Mouse (Mus musculus) embryo, embryonic 11 days (tissue): Measurements from ENCODE around the gene Tiparp.

ENCODE experiments used
- DNase-seq: peaks from one replicate; pipeline ENCODE4 v3.0.0-alpha.2; 2015

The Tiparp gene

GRCm38 (mm10) chr3:65529471-65530215 lies 1.4 kb downstream of the Tiparp start:
- DNase-seq = peak; percentile 63

DNA sequence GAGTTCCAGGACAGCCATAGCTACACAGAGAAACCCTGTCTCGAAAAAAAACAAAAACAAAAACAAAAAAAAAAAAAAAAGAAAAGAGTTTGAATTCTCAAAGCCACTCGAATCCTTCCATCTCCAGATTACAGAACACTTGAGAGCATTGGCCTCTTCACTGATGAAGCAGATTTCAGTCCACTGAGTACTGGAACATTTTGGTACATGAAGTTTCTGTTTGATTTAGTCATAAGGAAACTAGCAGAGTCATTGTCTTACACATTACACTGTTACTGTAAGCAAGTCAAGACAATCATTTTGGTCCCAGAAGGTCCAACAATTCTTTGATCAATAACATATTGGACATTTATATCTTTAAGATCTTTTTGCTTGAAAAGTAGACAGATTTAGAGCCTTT lies 4.8 kb downstream of the Tiparp start:
- no peak for DNase-seq

DNA sequence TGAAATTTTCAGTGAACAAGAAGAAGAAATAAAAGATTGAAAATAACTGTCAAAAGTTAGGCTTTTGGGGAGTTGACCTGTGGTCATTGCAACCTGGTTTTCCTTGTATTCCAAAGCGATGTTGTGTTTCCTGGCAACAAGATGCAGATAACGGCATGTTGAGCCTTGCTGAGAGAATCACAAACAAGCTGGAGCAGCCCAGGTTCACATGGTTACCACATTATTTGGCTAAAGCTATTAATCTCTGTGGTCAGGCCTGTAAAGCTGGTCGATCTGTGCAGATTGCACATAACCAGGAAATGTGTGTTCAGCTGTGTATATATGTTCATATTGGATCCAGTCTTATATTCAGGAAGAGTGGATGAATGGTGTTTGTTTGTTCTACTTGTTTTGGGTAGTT lies 5.4 kb downstream of the Tiparp start:
- peak; percentile 20 for DNase-seq

- DNase-seq = no peak
Observed at GRCm38 (mm10) chr3:65534488-65534887, 6.3 kb downstream of the Tiparp start.

GRCm38 (mm10) chr3:65535087-65535761 lies 7.0 kb downstream of the Tiparp start:
- no peak for DNase-seq

DNA sequence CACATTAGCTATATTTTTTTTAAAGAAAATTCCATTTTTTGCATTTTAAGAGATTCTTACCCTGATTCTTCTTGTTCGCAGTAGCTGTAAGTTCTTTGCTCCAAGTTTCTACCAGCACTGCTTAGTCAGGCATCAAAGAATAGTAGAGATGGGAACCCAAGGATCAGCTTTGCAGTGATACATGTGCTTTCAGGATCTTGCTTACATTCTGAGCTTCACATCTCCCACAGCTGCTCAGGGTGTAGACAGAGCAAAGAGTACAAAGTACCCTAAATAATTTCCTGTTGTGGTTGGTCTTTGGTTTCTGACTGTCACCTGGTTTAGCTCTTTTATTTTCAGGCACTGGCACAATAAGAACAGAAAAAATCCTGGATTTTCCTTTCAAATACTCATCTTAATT lies 9.1 kb downstream of the Tiparp start:
- no peak for DNase-seq

DNA sequence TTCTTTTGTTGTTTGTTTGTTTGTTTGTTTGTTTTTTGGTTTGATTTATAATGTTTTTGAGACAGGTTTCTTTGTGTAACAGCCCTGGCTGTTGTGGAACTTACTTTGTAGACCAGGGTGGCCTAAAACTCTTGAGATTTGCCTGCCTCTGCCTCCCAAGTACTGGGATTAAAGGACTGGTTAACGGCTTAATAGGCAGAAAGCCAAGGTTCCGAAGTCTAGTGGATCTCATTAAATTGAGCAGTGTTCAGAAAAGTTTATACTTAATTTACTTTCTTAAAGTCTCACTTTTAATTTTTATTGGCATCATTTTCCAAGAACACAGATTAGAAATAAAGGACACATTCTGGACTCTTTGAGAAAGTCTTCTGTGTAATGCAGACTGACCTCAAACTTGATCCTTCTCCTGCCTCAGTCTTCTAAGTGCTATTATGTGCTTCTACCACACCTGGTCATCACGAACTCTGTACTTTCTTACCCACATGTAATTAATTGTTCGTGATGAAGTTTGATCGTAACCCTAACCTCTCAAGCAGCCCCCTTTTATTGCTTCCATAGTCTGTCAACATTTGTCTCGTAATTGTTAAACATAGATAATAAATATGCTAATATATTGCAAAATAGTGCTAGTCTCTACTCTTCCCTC lies 12.8 kb downstream of the Tiparp start:
- no peak for DNase-seq

DNA sequence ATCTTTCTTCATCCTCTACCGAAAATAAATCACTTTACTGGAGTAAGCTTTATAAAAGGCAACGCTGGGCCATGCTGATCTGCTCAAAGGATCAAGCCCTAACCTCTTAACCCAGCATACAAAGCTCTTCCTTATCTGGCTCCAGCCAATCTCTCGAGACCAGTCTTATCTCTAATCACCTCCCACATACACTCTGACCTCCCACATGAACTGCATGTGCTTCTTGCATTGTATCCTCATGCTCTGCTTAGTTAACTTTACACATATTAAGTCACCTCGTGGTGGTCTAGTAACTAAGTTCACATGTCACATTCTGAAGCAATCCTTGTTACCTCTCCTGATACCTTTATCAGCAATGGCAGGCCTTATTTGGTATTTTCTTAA lies 13.3 kb downstream of the Tiparp start:
- no peak for DNase-seq

DNA sequence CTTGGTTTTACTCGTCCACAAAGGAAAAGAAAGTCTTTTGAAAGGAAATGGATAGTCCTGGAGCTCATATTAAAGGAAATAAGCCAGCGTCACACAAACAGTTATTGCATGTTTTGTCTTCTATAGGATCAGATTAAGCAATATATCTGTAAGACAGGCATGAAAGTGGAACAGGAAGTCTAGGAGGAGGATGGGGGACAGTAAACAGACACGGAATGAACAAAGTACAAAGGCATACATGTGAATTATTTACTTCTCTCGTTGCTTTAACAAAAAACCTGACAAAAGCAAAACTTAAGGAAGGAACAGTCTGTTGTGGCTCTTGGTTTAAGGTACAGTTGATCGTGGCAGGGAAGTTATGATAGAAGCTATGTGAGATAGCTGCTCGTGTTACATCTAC lies 21.6 kb downstream of the Tiparp start:
- no peak for DNase-seq

GRCm38 (mm10) chr3:65551065-65551464 lies 22.9 kb downstream of the Tiparp start:
- DNase-seq = no peak

- no peak for DNase-seq
Observed at GRCm38 (mm10) chr3:65554633-65555032, 26.4 kb downstream of the Tiparp start.

DNA sequence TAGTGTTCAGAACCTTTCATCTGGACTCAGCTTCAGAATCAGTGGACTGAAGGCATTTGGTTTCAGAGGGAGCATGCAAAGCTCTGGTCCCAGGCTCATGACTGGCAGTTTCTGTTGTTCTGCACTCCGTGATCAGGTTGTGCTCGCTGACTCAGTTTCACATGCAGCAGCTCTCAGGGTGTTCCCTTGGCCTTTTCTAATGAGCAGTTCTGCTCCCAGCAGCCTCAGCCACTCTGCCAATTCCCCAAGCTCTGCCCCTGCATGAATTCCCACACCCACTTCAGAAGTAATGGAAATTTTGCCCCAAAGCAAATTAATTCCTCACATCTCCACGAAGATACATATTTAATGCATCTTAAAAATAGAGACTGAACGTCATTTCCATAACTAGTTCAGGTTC lies 30.5 kb downstream of the Tiparp start:
- no peak for DNase-seq

DNA sequence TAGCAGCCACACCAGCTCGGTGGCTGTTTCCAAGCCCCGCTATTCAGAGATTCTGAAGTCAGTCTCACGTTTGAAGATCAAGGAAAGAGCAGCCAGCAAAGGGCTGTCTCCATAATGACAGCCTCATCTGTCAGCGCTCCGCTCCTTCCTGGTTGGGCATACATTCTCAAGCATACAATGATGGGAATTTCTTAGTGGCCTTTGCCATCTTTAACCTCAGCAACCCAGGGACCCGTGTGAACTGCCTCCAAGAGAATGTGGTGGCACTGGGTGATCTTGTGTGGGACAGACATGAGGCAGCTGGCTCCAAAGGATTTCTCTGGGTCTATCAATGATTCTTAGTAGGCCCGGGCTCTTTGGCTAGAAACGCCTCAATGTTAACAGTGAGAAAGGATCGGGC lies 34.0 kb downstream of the Tiparp start:
- no peak for DNase-seq

GRCm38 (mm10) chr3:65562694-65563093 lies 34.5 kb downstream of the Tiparp start:
- no peak for DNase-seq

- DNase-seq = no peak
Observed at GRCm38 (mm10) chr3:65563926-65564624, 35.9 kb downstream of the Tiparp start.

DNA sequence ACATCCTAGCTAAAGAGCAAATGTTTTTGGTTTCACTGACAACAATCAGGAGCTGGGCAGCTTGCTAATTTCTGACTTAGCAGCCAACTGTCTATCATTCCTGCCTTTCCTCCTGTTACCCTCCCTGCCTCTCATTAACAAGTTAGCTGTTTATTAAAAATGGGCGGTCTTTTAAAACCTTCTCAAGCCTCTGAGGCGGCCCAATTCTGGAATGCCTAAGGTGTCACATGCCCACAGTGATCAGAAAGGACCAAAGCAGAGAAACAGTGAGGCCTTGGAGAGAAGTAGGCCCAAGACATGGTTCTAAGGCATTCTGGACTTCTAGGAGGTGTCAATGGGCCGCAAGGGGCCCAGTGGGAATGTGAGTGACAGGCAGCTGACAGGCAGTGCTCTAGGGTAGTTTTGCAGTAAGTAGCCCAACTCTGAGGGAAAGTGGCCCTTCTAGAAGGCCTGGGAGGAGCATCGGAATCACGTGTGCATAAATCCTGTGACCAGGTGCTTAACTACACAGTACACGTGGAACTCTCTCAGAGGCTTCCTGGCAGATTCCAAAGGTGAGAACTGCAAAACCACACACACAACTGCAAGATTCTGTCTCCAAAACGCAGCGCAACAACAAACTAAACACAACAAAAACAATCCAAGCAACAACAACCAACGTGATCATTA lies 37.6 kb downstream of the Tiparp start:
- DNase-seq = no peak

- DNase-seq = no peak
Observed at GRCm38 (mm10) chr3:65569941-65570340, 41.7 kb downstream of the Tiparp start.

- no peak for DNase-seq
Observed at GRCm38 (mm10) chr3:65573516-65573915, 45.3 kb downstream of the Tiparp start.

- no peak for DNase-seq
Observed at GRCm38 (mm10) chr3:65577602-65578001, 49.4 kb downstream of the Tiparp start.

GRCm38 (mm10) chr3:65579260-65579921 lies 51.2 kb downstream of the Tiparp start:
- DNase-seq = no peak

GRCm38 (mm10) chr3:65581596-65581995 lies 53.4 kb downstream of the Tiparp start:
- DNase-seq = no peak

GRCm38 (mm10) chr3:65584329-65584728 lies 56.1 kb downstream of the Tiparp start:
- DNase-seq = no peak
